Mouse (Mus musculus) intestine, embryonic 14.5 days (tissue): ENCODE results near the gene Zfp983. TPM values are rescaled to one million over a fixed set of nuclear protein-coding genes. Genes with fewer than 3 reads are reported as not detected.
"Not testable (repeated sequence)": the region's sequence is repeated elsewhere in the genome, so short reads cannot be mapped to it uniquely, and the experiment has no call there.

Experiments
- ATAC-seq: fragments of 200-750 bp; cut with Nextera tagmentation; replicated peaks from 2 replicates; pipeline ENCODE4 v1.8.0; 2017; ENCODE audit warnings: low read depth, moderate number of reproducible peaks, moderate TSS enrichment, moderate library complexity; ENCODE audit not compliant: low FRiP score, low TSS enrichment
- DNase-seq: peaks from one replicate; pipeline ENCODE4 v3.0.0-alpha.2; 2018; ENCODE audit warnings: low spot score
- H3K27ac ChIP-seq: fragments of 300-500 bp; sonication (generic); 2 replicates; pipeline ENCODE4 v1.5.1; 2014; ENCODE audit warnings: low read depth, mild to moderate bottlenecking, control low read depth
- H3K27me3 ChIP-seq: fragments of 300-500 bp; sonication (generic); replicated peaks from 2 replicates; pipeline ENCODE4 v1.6.1; 2014; ENCODE audit warnings: low read length, control low read depth; ENCODE audit not compliant: control insufficient read depth, insufficient read depth
- H3K36me3 ChIP-seq: fragments of 300-500 bp; sonication (generic); 2 replicates; pipeline ENCODE4 v1.6.1; 2014; ENCODE audit warnings: low read length, control low read depth; ENCODE audit not compliant: control insufficient read depth, insufficient read depth
- H3K4me1 ChIP-seq: fragments of 300-500 bp; sonication (generic); replicated peaks from 2 replicates; pipeline ENCODE4 v1.6.1; 2014; ENCODE audit warnings: low read length, control low read depth, mixed read lengths; ENCODE audit not compliant: control insufficient read depth, insufficient read depth
- H3K4me2 ChIP-seq: fragments of 300-500 bp; sonication (generic); 2 replicates; pipeline ENCODE4 v1.6.1; 2014; ENCODE audit warnings: low read length
- H3K4me3 ChIP-seq: fragments of 300-500 bp; sonication (generic); 2 replicates; pipeline ENCODE4 v1.5.1; 2014; ENCODE audit warnings: low read depth, low read length, control low read depth, mixed read lengths
- H3K9ac ChIP-seq: fragments of 300-500 bp; sonication (generic); 2 replicates; pipeline ENCODE4 v1.6.1; 2014; ENCODE audit warnings: mild to moderate bottlenecking, low read length
- H3K9me3 ChIP-seq: fragments of 300-500 bp; sonication (generic); 2 replicates; pipeline ENCODE4 v1.6.1; 2016; ENCODE audit warnings: low read length, control low read depth; ENCODE audit not compliant: control insufficient read depth
- WGBS: fragments of 180-500 bp; shearing (Covaris S2); extraction: QIAGEN DNeasy Blood & Tissue Kit; methylation state at CpG from one replicate; pipeline ENCODE4 v1.1.7; 2014; 5-methylcytosine and 5-hydroxymethylcytosine counted together
- polyA plus RNA-seq: library from polyadenylated mRNA; unstranded; fragments of >200 nt; fragmentation: Nextera tagmentation; extraction: Ambion mirVana; gene quantifications from 2 replicates; pipeline ENCODE4 v1.2.1, GENCODE M21; 2014

The Zfp983 gene
- polyA plus RNA-seq, result 3.9 and 5.1 TPM in 2 replicates

- not testable (repeated sequence) for H3K27me3 ChIP-seq, H3K9me3 ChIP-seq, H3K36me3 ChIP-seq, H3K4me1 ChIP-seq
- Histone ChIP-seq H3K4me3 (peak within 1 kb of the TSS; percentile 42), H3K4me2 (peak within 1 kb of the TSS; percentile 41), H3K9ac (peak within 1 kb of the TSS; percentile 44), H3K27ac (peak within 1 kb of the TSS; percentile 47; the same call in 1 of the 2 replicates)
- DNase-seq (peak; percentile 89), ATAC-seq (peak; percentile 100)
- under 1% methylated on average over 17 of the region's 17 CpGs for WGBS
Observed at GRCm38 (mm10) chr17:21650364-21650907, at the start of gene Zfp983. Gene Zfp983, plus strand, starts transcription at chr17:21650624.

GRCm38 (mm10) chr17:21616356-21616755 lies 34.1 kb upstream of the Zfp983 start:
- H3K9ac ChIP-seq, result no peak overlapping the region
- no peaks in the 10 kb centered on the region for H3K27me3 ChIP-seq
- 75% methylated on average over 3 of the region's 3 CpGs for WGBS
- H3K36me3 ChIP-seq, result no peaks in the 10 kb centered on the region
- H3K4me1 ChIP-seq, result no peaks in the 10 kb centered on the region
- DNase-seq (no peak), ATAC-seq (no peak)
- no peak overlapping the region for H3K27ac ChIP-seq
- no peaks in the 10 kb centered on the region for H3K9me3 ChIP-seq
- no peak overlapping the region for H3K4me3 ChIP-seq
- H3K4me2 ChIP-seq, result no peak overlapping the region

- Histone ChIP-seq H3K27me3 (no peaks in the 10 kb centered on the region), H3K4me1 (no peaks in the 10 kb centered on the region), H3K27ac (no peak overlapping the region), H3K9ac (no peak overlapping the region), H3K4me3 (no peak overlapping the region), H3K36me3 (no peaks in the 10 kb centered on the region), H3K9me3 (no peaks in the 10 kb centered on the region), H3K4me2 (peak overlapping the region; percentile 20; the same call in 1 of the 2 replicates)
- no peak for ATAC-seq
- no peak for DNase-seq
- WGBS, result 6% methylated on average over 9 of the region's 9 CpGs
Observed at GRCm38 (mm10) chr17:21617352-21617751, 33.1 kb upstream of the Zfp983 start.

GRCm38 (mm10) chr17:21623647-21624046 lies 26.8 kb upstream of the Zfp983 start:
- no peak overlapping the region for H3K27ac ChIP-seq
- no peaks in the 10 kb centered on the region for H3K9me3 ChIP-seq
- WGBS, result no CpG with 5 or more reads among the region's 3 CpGs
- no peaks in the 10 kb centered on the region for H3K4me1 ChIP-seq
- no peak overlapping the region for H3K4me3 ChIP-seq
- H3K9ac ChIP-seq, result no peak overlapping the region
- no peak for DNase-seq
- ATAC-seq, result no peak
- H3K4me2 ChIP-seq, result no peak overlapping the region
- no peaks in the 10 kb centered on the region for H3K27me3 ChIP-seq
- no peaks in the 10 kb centered on the region for H3K36me3 ChIP-seq

GRCm38 (mm10) chr17:21635758-21636157 lies 14.7 kb upstream of the Zfp983 start:
- H3K9me3 ChIP-seq, H3K4me1 ChIP-seq, H3K4me2 ChIP-seq, H3K9ac ChIP-seq, H3K27me3 ChIP-seq, DNase-seq, H3K36me3 ChIP-seq, H3K27ac ChIP-seq, H3K4me3 ChIP-seq: not testable (repeated sequence)
- peak; percentile 62; the same call in 1 of the 2 replicates for ATAC-seq
- whole genome bisulfite sequencing, result 54% methylated on average over 4 of the region's 4 CpGs

GRCm38 (mm10) chr17:21648791-21649190 lies 1.6 kb upstream of the Zfp983 start:
- H3K9ac ChIP-seq, result no peak overlapping the region
- no peaks in the 10 kb centered on the region for H3K36me3 ChIP-seq
- 50% methylated on average over 3 of the region's 3 CpGs for WGBS

GRCm38 (mm10) chr17:21649936-21650335 lies 488 bp upstream of the Zfp983 start:
- peak overlapping the region; percentile 47; the same call in 1 of the 2 replicates for H3K27ac ChIP-seq
- peak overlapping the region; percentile 41 for H3K4me2 ChIP-seq
- H3K27me3 ChIP-seq, result no peaks in the 10 kb centered on the region
- H3K36me3 ChIP-seq, result no peaks in the 10 kb centered on the region
- ATAC-seq, result peak; percentile 70
- peak overlapping the region; percentile 42 for H3K4me3 ChIP-seq
- no peak overlapping the region for H3K9ac ChIP-seq
- no peaks in the 10 kb centered on the region for H3K4me1 ChIP-seq
- no peaks in the 10 kb centered on the region for H3K9me3 ChIP-seq
- WGBS, result 32% methylated on average over 2 of the region's 2 CpGs
- no peak for DNase-seq

More at GRCm38 (mm10) chr17:21648791-21649190, 1.6 kb upstream of the Zfp983 start:
- Histone ChIP-seq H3K9me3 (no peaks in the 10 kb centered on the region), H3K4me2 (no peak overlapping the region), H3K4me3 (no peak overlapping the region), H3K27me3 (no peaks in the 10 kb centered on the region), H3K4me1 (no peaks in the 10 kb centered on the region), H3K27ac (no peak overlapping the region)
- no peak for DNase-seq
- ATAC-seq, result no peak

- not testable (repeated sequence) for DNase-seq, H3K27me3 ChIP-seq, H3K27ac ChIP-seq, H3K9ac ChIP-seq, ATAC-seq, H3K9me3 ChIP-seq, H3K4me3 ChIP-seq, H3K36me3 ChIP-seq, H3K4me1 ChIP-seq
- H3K4me2 ChIP-seq, result peak overlapping the region; percentile 50; the same call in 1 of the 2 replicates
- WGBS, result 13% methylated on average over 1 of the region's 1 CpGs
Observed at GRCm38 (mm10) chr17:21678826-21679225, 28.4 kb downstream of the Zfp983 start.
